Mouse (Mus musculus) heart, embryonic 12.5 days (tissue): ENCODE measurements around the gene Pias1. TPM values are rescaled to one million over a fixed set of nuclear protein-coding genes. Genes with fewer than 3 reads are reported as not detected.

ENCODE experiments used
- ATAC-seq: fragments of 200-750 bp; cut with Nextera tagmentation; 2 replicates; pipeline ENCODE4 v1.8.0; 2017; ENCODE audit warnings: moderate TSS enrichment, moderate library complexity; ENCODE audit not compliant: insufficient number of reproducible peaks, low FRiP score
- H3K27ac ChIP-seq: fragments of 300-500 bp; sonication (generic); 2 replicates; pipeline ENCODE4 v1.5.1; 2016; ENCODE audit warnings: mild to moderate bottlenecking, moderate library complexity; ENCODE audit not compliant: poor library complexity, severe bottlenecking
- H3K27me3 ChIP-seq: fragments of 300-500 bp; sonication (generic); replicated peaks from 2 replicates; pipeline ENCODE4 v1.6.1; 2016; ENCODE audit warnings: mild to moderate bottlenecking, moderate library complexity
- H3K36me3 ChIP-seq: fragments of 300-500 bp; sonication (generic); 2 replicates; pipeline ENCODE4 v1.6.1; 2016; ENCODE audit warnings: mild to moderate bottlenecking, moderate library complexity
- H3K4me1 ChIP-seq: fragments of 300-500 bp; sonication (generic); replicated peaks from 2 replicates; pipeline ENCODE4 v1.6.1; 2016; ENCODE audit warnings: mild to moderate bottlenecking
- H3K4me2 ChIP-seq: fragments of 300-500 bp; sonication (generic); 2 replicates; pipeline ENCODE4 v1.6.1; 2016; ENCODE audit warnings: mild to moderate bottlenecking, moderate library complexity
- H3K4me3 ChIP-seq: fragments of 300-500 bp; sonication (generic); 2 replicates; pipeline ENCODE4 v1.5.1; 2016; ENCODE audit warnings: mild to moderate bottlenecking
- H3K9ac ChIP-seq: fragments of 300-500 bp; sonication (generic); 2 replicates; pipeline ENCODE4 v1.6.1; 2016; ENCODE audit warnings: mild to moderate bottlenecking, moderate library complexity
- H3K9me3 ChIP-seq: fragments of 300-500 bp; sonication (generic); replicated peaks from 2 replicates; pipeline ENCODE4 v1.6.1; 2016; ENCODE audit warnings: mild to moderate bottlenecking, moderate library complexity
- WGBS: fragments of 180-500 bp; shearing (Covaris S2); methylation state at CpG from one replicate; pipeline ENCODE4 v1.1.7; 2016; 5-methylcytosine and 5-hydroxymethylcytosine counted together
- polyA plus RNA-seq: library from polyadenylated mRNA; unstranded; fragments of >200 nt; fragmentation: Nextera tagmentation; extraction: Ambion mirVana; gene quantifications from 2 replicates; pipeline ENCODE4 v1.2.1, GENCODE M21; 2016

The Pias1 gene
- polyA plus RNA-seq, 1 experiment from 2014 or later, result 42.9 TPM

GRCm38 (mm10) chr9:62980162-62980776 lies 7.5 kb downstream of the Pias1 start:
- H3K4me3 ChIP-seq, result peak overlapping the region; percentile 98
- peak overlapping the region; percentile 98 for H3K9ac ChIP-seq
- whole genome bisulfite sequencing, result 0% methylated on average over 54 of the region's 63 CpGs
- peak; percentile 85 for ATAC-seq
- H3K36me3 ChIP-seq, result no peaks in the 10 kb centered on the region
- H3K4me2 ChIP-seq, result peak overlapping the region; percentile 94
- peak overlapping the region; percentile 96 for H3K27ac ChIP-seq
- H3K4me1 ChIP-seq, result peaks cover 18% of the 10 kb centered on the region
- H3K9me3 ChIP-seq, result no peaks in the 10 kb centered on the region
- no peaks in the 10 kb centered on the region for H3K27me3 ChIP-seq

- WGBS, result 4% methylated on average over 17 of the region's 17 CpGs
- no peaks in the 10 kb centered on the region for H3K27me3 ChIP-seq
- H3K9ac ChIP-seq, result peak overlapping the region; percentile 98
- 0 out of 2 replicates have a peak, but pooled peaks cover under 1% of the 10 kb centered on the region for H3K36me3 ChIP-seq
- ATAC-seq, result no peak
- H3K9me3 ChIP-seq, result no peaks in the 10 kb centered on the region
- peak overlapping the region; percentile 94 for H3K4me2 ChIP-seq
- H3K27ac ChIP-seq, result peak overlapping the region; percentile 96
- H3K4me3 ChIP-seq, result peak overlapping the region; percentile 98
- H3K4me1 ChIP-seq, result peaks cover 18% of the 10 kb centered on the region
Measured at GRCm38 (mm10) chr9:62979461-62980161, 8.1 kb downstream of the Pias1 start.

GRCm38 (mm10) chr9:62977152-62977551 lies 10.6 kb downstream of the Pias1 start:
- Histone ChIP-seq H3K9me3 (no peaks in the 10 kb centered on the region), H3K36me3 (0 out of 2 replicates have a peak, but pooled peaks cover 4% of the 10 kb centered on the region), H3K4me1 (peaks cover 24% of the 10 kb centered on the region), H3K27me3 (no peaks in the 10 kb centered on the region), H3K27ac (no peak overlapping the region), H3K4me2 (no peak overlapping the region), H3K9ac (no peak overlapping the region), H3K4me3 (no peak overlapping the region)
- 75% methylated on average over 4 of the region's 4 CpGs for WGBS
- no peak for ATAC-seq

GRCm38 (mm10) chr9:62975830-62976229 lies 11.9 kb downstream of the Pias1 start:
- H3K4me2 ChIP-seq, result no peak overlapping the region
- H3K4me3 ChIP-seq, result no peak overlapping the region
- no peaks in the 10 kb centered on the region for H3K27me3 ChIP-seq
- WGBS, result 53% methylated on average over 2 of the region's 2 CpGs
- H3K9ac ChIP-seq, result no peak overlapping the region
- no peaks in the 10 kb centered on the region for H3K9me3 ChIP-seq
- 0 out of 2 replicates have a peak, but pooled peaks cover 4% of the 10 kb centered on the region for H3K36me3 ChIP-seq
- ATAC-seq, result no peak
- H3K4me1 ChIP-seq, result peaks cover 29% of the 10 kb centered on the region
- H3K27ac ChIP-seq, result no peak overlapping the region

- 0 out of 2 replicates have a peak, but pooled peaks cover 4% of the 10 kb centered on the region for H3K36me3 ChIP-seq
- no peaks in the 10 kb centered on the region for H3K27me3 ChIP-seq
- no peak for ATAC-seq
- no peak overlapping the region for H3K9ac ChIP-seq
- no peaks in the 10 kb centered on the region for H3K9me3 ChIP-seq
- H3K4me3 ChIP-seq, result no peak overlapping the region
- H3K27ac ChIP-seq, result no peak overlapping the region
- 95% methylated on average over 2 of the region's 2 CpGs for WGBS
- H3K4me2 ChIP-seq, result no peak overlapping the region
- H3K4me1 ChIP-seq, result peaks cover 34% of the 10 kb centered on the region
Measured at GRCm38 (mm10) chr9:62974439-62974838, 13.3 kb downstream of the Pias1 start.

- 0 out of 2 replicates have a peak, but pooled peaks cover 4% of the 10 kb centered on the region for H3K36me3 ChIP-seq
- no peaks in the 10 kb centered on the region for H3K27me3 ChIP-seq
- WGBS, result 45% methylated on average over 10 of the region's 10 CpGs
- peak; percentile 68 for ATAC-seq
- H3K4me2 ChIP-seq, result no peak overlapping the region
- H3K4me1 ChIP-seq, result peaks cover 31% of the 10 kb centered on the region
- no peaks in the 10 kb centered on the region for H3K9me3 ChIP-seq
- 0 out of 2 replicates have a peak overlapping the region, but pooled peaks have one; percentile 66 for H3K27ac ChIP-seq
- H3K9ac ChIP-seq, result no peak overlapping the region
- H3K4me3 ChIP-seq, result no peak overlapping the region
Measured at GRCm38 (mm10) chr9:62972073-62972745, 15.5 kb downstream of the Pias1 start.

- ATAC-seq, result no peak
Measured at GRCm38 (mm10) chr9:62970345-62970744, 17.4 kb downstream of the Pias1 start.

GRCm38 (mm10) chr9:62966018-62966417 lies 21.7 kb downstream of the Pias1 start:
- WGBS, result 94% methylated on average over 3 of the region's 3 CpGs
- no peak overlapping the region for H3K4me3 ChIP-seq
- peaks cover 28% of the 10 kb centered on the region for H3K4me1 ChIP-seq
- H3K9me3 ChIP-seq, result no peaks in the 10 kb centered on the region
- H3K27ac ChIP-seq, result no peak overlapping the region
- H3K9ac ChIP-seq, result no peak overlapping the region
- no peak overlapping the region for H3K4me2 ChIP-seq
- ATAC-seq, result no peak
- H3K36me3 ChIP-seq, result no peaks in the 10 kb centered on the region; the same call in 1 of the 2 replicates
- H3K27me3 ChIP-seq, result no peaks in the 10 kb centered on the region

More at GRCm38 (mm10) chr9:62970345-62970744, 17.4 kb downstream of the Pias1 start:
- Histone ChIP-seq H3K27ac (no peak overlapping the region), H3K4me1 (peaks cover 28% of the 10 kb centered on the region), H3K4me2 (no peak overlapping the region), H3K4me3 (no peak overlapping the region), H3K9me3 (no peaks in the 10 kb centered on the region), H3K36me3 (peaks cover 4% of the 10 kb centered on the region; the same call in 1 of the 2 replicates), H3K27me3 (no peaks in the 10 kb centered on the region), H3K9ac (no peak overlapping the region)

GRCm38 (mm10) chr9:62952713-62953112 lies 35.0 kb downstream of the Pias1 start:
- Histone ChIP-seq H3K9ac (no peak overlapping the region), H3K36me3 (peaks cover 20% of the 10 kb centered on the region), H3K9me3 (no peaks in the 10 kb centered on the region), H3K27ac (no peak overlapping the region), H3K4me2 (no peak overlapping the region), H3K4me3 (no peak overlapping the region), H3K27me3 (no peaks in the 10 kb centered on the region), H3K4me1 (peaks cover 11% of the 10 kb centered on the region)
- no peak for ATAC-seq

GRCm38 (mm10) chr9:62945346-62945745 lies 42.4 kb downstream of the Pias1 start:
- Histone ChIP-seq H3K36me3 (peaks cover 20% of the 10 kb centered on the region), H3K27me3 (no peaks in the 10 kb centered on the region), H3K4me2 (no peak overlapping the region), H3K9ac (no peak overlapping the region), H3K4me3 (no peak overlapping the region), H3K4me1 (peaks cover 5% of the 10 kb centered on the region), H3K27ac (no peak overlapping the region), H3K9me3 (peaks cover 5% of the 10 kb centered on the region)
- ATAC-seq, result no peak
- WGBS, result 79% methylated on average over 6 of the region's 6 CpGs

GRCm38 (mm10) chr9:62944063-62944462 lies 43.7 kb downstream of the Pias1 start:
- H3K27me3 ChIP-seq, result no peaks in the 10 kb centered on the region
- peaks cover 16% of the 10 kb centered on the region for H3K36me3 ChIP-seq
- no peak overlapping the region for H3K4me3 ChIP-seq
- no peak for ATAC-seq
- peaks cover 5% of the 10 kb centered on the region for H3K9me3 ChIP-seq
- H3K4me2 ChIP-seq, result no peak overlapping the region
- H3K9ac ChIP-seq, result no peak overlapping the region
- H3K27ac ChIP-seq, result no peak overlapping the region
- WGBS, result 100% methylated on average over 1 of the region's 1 CpGs
- peaks cover 5% of the 10 kb centered on the region for H3K4me1 ChIP-seq
